Mouse (Mus musculus): ENCODE measurements at regions not wholly inside any gene's neighbourhood (a gene's known extent, or its start where the extent isn't known, plus 50 kb on each side); places are given as distances from the start of the nearest gene placed in this dataset.

DNA sequence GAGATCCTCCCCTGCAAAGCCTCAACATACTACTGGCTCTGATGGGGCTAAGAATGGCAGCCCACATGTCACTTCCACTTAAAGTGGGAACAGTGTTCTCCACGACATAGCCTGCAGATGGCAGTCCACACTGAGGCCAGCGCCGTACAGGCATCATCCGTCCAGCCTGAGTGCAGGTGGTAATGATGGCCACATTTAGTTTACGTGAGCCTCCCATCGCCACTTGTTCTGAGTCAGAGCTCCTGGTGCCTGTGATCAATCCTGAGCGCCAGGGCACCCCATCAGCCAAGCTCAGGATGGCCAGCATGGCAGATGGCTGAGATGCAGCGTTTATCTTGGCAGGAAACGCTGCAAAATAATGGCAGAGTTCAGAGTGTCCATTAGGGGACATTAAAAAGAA is 159.6 kb downstream of the Adgrd1 start:
- WGBS, result 75% methylated on average over 9 of the region's 9 CpGs

DNA sequence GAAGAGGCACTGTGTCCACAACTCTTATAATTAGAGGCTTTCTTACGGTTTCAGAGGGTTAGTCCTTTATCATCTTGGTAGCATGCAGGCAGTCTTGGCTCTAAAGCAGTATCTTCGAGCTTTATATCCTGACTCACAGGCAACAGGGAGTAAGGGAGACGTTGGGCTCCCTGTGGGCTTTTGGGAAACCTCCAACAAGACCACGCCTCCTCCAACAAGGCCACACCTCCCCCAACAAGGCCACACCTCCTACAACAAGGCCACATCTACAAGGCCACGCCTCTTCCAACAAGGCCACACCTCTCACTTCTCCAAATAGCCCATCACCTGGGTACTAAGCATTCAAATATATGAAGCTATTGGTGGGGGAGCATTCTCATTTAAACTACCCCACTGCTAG is 160.7 kb downstream of the Adgrd1 start:
- H3K36me3 ChIP-seq (ENCODE audit: control insufficient read depth, insufficient read depth), result no peaks in the 10 kb centered on the region
- H3K27me3 ChIP-seq (replicated peaks; ENCODE audit: control insufficient read depth, insufficient read depth, low read length), result no peaks in the 10 kb centered on the region
- no peak overlapping the region for H3K9ac ChIP-seq (ENCODE audit: low read depth, low read length)
- no peak overlapping the region for H3K27ac ChIP-seq (ENCODE audit: low read depth, low read length)
- H3K4me1 ChIP-seq (replicated peaks; ENCODE audit: control insufficient read depth, insufficient read depth, low read length), result no peaks in the 10 kb centered on the region
- ATAC-seq, result no peak
- H3K4me2 ChIP-seq (replicated peaks; ENCODE audit: low read depth), result no peak overlapping the region
- no peak overlapping the region for H3K4me3 ChIP-seq (ENCODE audit: low read depth, low read length)
- TF ChIP-seq CTCF (IDR thresholded peaks at IDR 0.05; ENCODE audit: low read depth), result no peak
- no peaks in the 10 kb centered on the region for H3K9me3 ChIP-seq (ENCODE audit: control insufficient read depth)
- 61% methylated on average over 5 of the region's 5 CpGs for WGBS

More for the DNA sequence above, 159.6 kb downstream of the Adgrd1 start:
- Histone ChIP-seq H3K4me1 (replicated peaks; ENCODE audit: control insufficient read depth, insufficient read depth, low read length) (no peaks in the 10 kb centered on the region), H3K9ac (ENCODE audit: low read depth, low read length) (no peak overlapping the region), H3K27me3 (replicated peaks; ENCODE audit: control insufficient read depth, insufficient read depth, low read length) (no peaks in the 10 kb centered on the region), H3K36me3 (ENCODE audit: control insufficient read depth, insufficient read depth) (no peaks in the 10 kb centered on the region), H3K4me2 (replicated peaks; ENCODE audit: low read depth) (no peak overlapping the region), H3K4me3 (ENCODE audit: low read depth, low read length) (no peak overlapping the region), H3K9me3 (ENCODE audit: control insufficient read depth) (no peaks in the 10 kb centered on the region), H3K27ac (ENCODE audit: low read depth, low read length) (no peak overlapping the region)
- no peak for ATAC-seq
- peak; percentile 15; the same call in 1 of the 2 replicates for TF ChIP-seq CTCF (IDR thresholded peaks at IDR 0.05; ENCODE audit: low read depth)

DNA sequence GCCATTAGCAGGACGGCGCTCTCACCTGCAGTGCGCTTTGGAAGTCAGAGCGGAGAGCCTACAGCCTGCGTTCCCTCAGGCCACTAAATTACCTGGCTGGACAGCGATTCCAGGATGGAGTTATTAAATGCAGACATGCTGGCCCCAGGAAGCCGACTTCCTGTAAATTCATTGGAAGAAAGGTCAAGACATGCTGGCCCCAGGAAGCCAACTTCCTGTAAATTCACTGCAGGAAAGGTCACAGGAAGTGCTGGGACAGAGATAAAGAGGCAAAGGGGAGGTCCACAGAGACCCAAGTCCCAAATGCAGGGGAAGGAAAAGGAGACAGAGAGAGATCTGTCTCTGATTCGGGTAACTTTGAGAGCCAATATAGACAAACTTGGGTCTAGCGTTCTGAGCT is 164.1 kb downstream of the Adgrd1 start:
- Histone ChIP-seq H3K4me3 (ENCODE audit: low read depth, low read length) (no peak overlapping the region), H3K9ac (ENCODE audit: low read depth, low read length) (no peak overlapping the region), H3K4me2 (replicated peaks; ENCODE audit: low read depth) (no peak overlapping the region), H3K9me3 (ENCODE audit: control insufficient read depth) (no peaks in the 10 kb centered on the region), H3K4me1 (replicated peaks; ENCODE audit: control insufficient read depth, insufficient read depth, low read length) (no peaks in the 10 kb centered on the region), H3K27ac (ENCODE audit: low read depth, low read length) (no peak overlapping the region), H3K27me3 (replicated peaks; ENCODE audit: control insufficient read depth, insufficient read depth, low read length) (no peaks in the 10 kb centered on the region), H3K36me3 (ENCODE audit: control insufficient read depth, insufficient read depth) (no peaks in the 10 kb centered on the region)
- whole genome bisulfite sequencing, result 66% methylated on average over 9 of the region's 9 CpGs
- no peak for ATAC-seq
- no peak for TF ChIP-seq CTCF (IDR thresholded peaks at IDR 0.05; ENCODE audit: low read depth)

DNA sequence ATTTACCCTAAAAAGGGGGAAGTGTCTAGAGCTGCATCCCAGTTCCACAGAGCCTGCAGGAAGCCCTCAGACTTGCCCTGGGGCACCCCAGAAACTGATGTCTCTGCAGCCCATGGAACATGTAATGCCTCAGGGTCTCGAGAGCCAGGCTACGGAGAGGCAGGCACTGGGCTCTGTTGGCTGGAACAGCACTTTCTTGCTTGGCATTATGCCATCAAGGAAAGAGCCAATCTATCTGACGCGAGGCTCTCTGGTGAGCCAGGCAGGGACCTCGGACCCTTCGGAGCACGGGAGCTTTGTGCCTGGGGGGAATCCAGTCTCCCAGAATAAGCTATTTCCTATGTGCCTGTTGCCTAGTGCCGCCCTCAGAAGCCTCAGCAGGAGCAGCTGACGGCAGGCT is 166.6 kb downstream of the Adgrd1 start:
- Histone ChIP-seq H3K36me3 (ENCODE audit: control insufficient read depth, insufficient read depth) (no peaks in the 10 kb centered on the region), H3K4me3 (ENCODE audit: low read depth, low read length) (no peak overlapping the region), H3K27ac (ENCODE audit: low read depth, low read length) (no peak overlapping the region), H3K9ac (ENCODE audit: low read depth, low read length) (no peak overlapping the region), H3K9me3 (ENCODE audit: control insufficient read depth) (no peaks in the 10 kb centered on the region), H3K27me3 (replicated peaks; ENCODE audit: control insufficient read depth, insufficient read depth, low read length) (no peaks in the 10 kb centered on the region), H3K4me1 (replicated peaks; ENCODE audit: control insufficient read depth, insufficient read depth, low read length) (no peaks in the 10 kb centered on the region), H3K4me2 (replicated peaks; ENCODE audit: low read depth) (no peak overlapping the region)
- 66% methylated on average over 9 of the region's 9 CpGs for WGBS
- no peak for ATAC-seq
- TF ChIP-seq CTCF (IDR thresholded peaks at IDR 0.05; ENCODE audit: low read depth), result no peak

- ATAC-seq, result no peak
- no peak overlapping the region for H3K4me3 ChIP-seq (ENCODE audit: low read depth, low read length)
- no peak overlapping the region for H3K9ac ChIP-seq (ENCODE audit: low read depth, low read length)
- H3K27me3 ChIP-seq (replicated peaks; ENCODE audit: control insufficient read depth, insufficient read depth, low read length), result no peaks in the 10 kb centered on the region
- H3K4me2 ChIP-seq (replicated peaks; ENCODE audit: low read depth), result no peak overlapping the region
- no peaks in the 10 kb centered on the region for H3K9me3 ChIP-seq (ENCODE audit: control insufficient read depth)
- 95% methylated on average over 15 of the region's 15 CpGs for WGBS
- H3K27ac ChIP-seq (ENCODE audit: low read depth, low read length), result no peak overlapping the region
- no peak for TF ChIP-seq CTCF (IDR thresholded peaks at IDR 0.05; ENCODE audit: low read depth)
- no peaks in the 10 kb centered on the region for H3K36me3 ChIP-seq (ENCODE audit: control insufficient read depth, insufficient read depth)
- H3K4me1 ChIP-seq (replicated peaks; ENCODE audit: control insufficient read depth, insufficient read depth, low read length), result no peaks in the 10 kb centered on the region
Measured at GRCm38 (mm10) chr5:129264363-129264762, 167.8 kb downstream of the Adgrd1 start.

DNA sequence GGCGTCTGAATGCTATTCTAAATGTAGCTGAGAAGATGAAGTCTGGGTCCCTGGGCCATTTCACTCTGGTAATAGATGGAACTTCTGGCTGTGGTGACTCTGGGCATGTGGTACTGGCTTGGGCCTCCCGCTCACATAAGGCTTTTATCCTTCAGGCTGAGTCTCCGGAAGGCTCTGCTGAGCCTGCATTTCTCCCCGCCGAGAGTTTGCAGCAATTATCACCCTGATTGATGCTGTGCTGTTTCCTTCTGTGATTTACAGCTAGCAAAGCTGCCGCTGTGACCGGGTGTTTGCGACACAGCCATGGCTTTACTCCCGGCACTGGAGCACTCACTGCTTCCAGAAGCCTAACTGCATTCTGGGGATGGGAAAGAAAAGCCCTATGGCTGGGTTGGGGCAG is 171.9 kb downstream of the Adgrd1 start:
- no peaks in the 10 kb centered on the region for H3K36me3 ChIP-seq (ENCODE audit: control insufficient read depth, insufficient read depth)
- no peak overlapping the region for H3K9ac ChIP-seq (ENCODE audit: low read depth, low read length)
- H3K27me3 ChIP-seq (replicated peaks; ENCODE audit: control insufficient read depth, insufficient read depth, low read length), result no peaks in the 10 kb centered on the region
- no peak overlapping the region for H3K4me3 ChIP-seq (ENCODE audit: low read depth, low read length)
- H3K4me1 ChIP-seq (replicated peaks; ENCODE audit: control insufficient read depth, insufficient read depth, low read length), result no peaks in the 10 kb centered on the region
- TF ChIP-seq CTCF (IDR thresholded peaks at IDR 0.05; ENCODE audit: low read depth), result no peak
- no peaks in the 10 kb centered on the region for H3K9me3 ChIP-seq (ENCODE audit: control insufficient read depth)
- no peak overlapping the region for H3K4me2 ChIP-seq (replicated peaks; ENCODE audit: low read depth)
- no peak for ATAC-seq
- H3K27ac ChIP-seq (ENCODE audit: low read depth, low read length), result no peak overlapping the region
- 20% methylated on average over 9 of the region's 9 CpGs for WGBS

GRCm38 (mm10) chr5:129270051-129270472 is 173.5 kb downstream of the Adgrd1 start:
- no peak overlapping the region for H3K27ac ChIP-seq (ENCODE audit: low read depth, low read length)
- no peaks in the 10 kb centered on the region for H3K4me1 ChIP-seq (replicated peaks; ENCODE audit: control insufficient read depth, insufficient read depth, low read length)
- no peak for TF ChIP-seq CTCF (IDR thresholded peaks at IDR 0.05; ENCODE audit: low read depth)
- no peaks in the 10 kb centered on the region for H3K27me3 ChIP-seq (replicated peaks; ENCODE audit: control insufficient read depth, insufficient read depth, low read length)
- no peaks in the 10 kb centered on the region for H3K9me3 ChIP-seq (ENCODE audit: control insufficient read depth)
- H3K9ac ChIP-seq (ENCODE audit: low read depth, low read length), result no peak overlapping the region
- no peaks in the 10 kb centered on the region for H3K36me3 ChIP-seq (ENCODE audit: control insufficient read depth, insufficient read depth)
- H3K4me3 ChIP-seq (ENCODE audit: low read depth, low read length), result no peak overlapping the region
- ATAC-seq, result no peak
- 19% methylated on average over 5 of the region's 5 CpGs for WGBS
- H3K4me2 ChIP-seq (replicated peaks; ENCODE audit: low read depth), result no peak overlapping the region

All from intestine, postnatal 0 days (tissue).